1 mouse cellular context compared by ENCODE assay signal in genomic region chr5:86190290-86190689, GRCm38 (mm10).
TF ChIP-seq lines count a peak whose summit lies in the region.

No protein-coding gene starts in this region.

TF ChIP-seq in CH12.LX, 34 proteins besides CTCF, POLR2A, EP300 and RAD21 (continued from another document):
- no peak for TF ChIP-seq MAX (IDR thresholded peaks at IDR 0.05; ENCODE audit: low read length)
- no peak for TF ChIP-seq E2F4 (IDR thresholded peaks at IDR 0.05; ENCODE audit: insufficient replicate concordance, low read depth, low read length)
- no peak for TF ChIP-seq JUND (conservative IDR thresholded peaks at IDR 0.05; ENCODE audit: low read depth, low read length)
- no peak for TF ChIP-seq IRF4 (IDR thresholded peaks at IDR 0.05; ENCODE audit: low read depth, low read length)
- TF ChIP-seq KAT2A (IDR thresholded peaks at IDR 0.05; ENCODE audit: insufficient replicate concordance, low read length): no peak
- no peak for TF ChIP-seq MYC (IDR thresholded peaks at IDR 0.05; ENCODE audit: low read depth, low read length)
- no peak for TF ChIP-seq ETS1 (conservative IDR thresholded peaks at IDR 0.05; ENCODE audit: low read depth, low read length)
- TF ChIP-seq SMC3 (IDR thresholded peaks at IDR 0.05; ENCODE audit: low read depth, low read length): no peak
- no peak for TF ChIP-seq ELF1 (IDR thresholded peaks at IDR 0.05; ENCODE audit: low read depth, low read length)
- no peak for TF ChIP-seq UBTF (IDR thresholded peaks at IDR 0.05; ENCODE audit: low read depth, low read length)
- TF ChIP-seq JUN (IDR thresholded peaks at IDR 0.05; ENCODE audit: insufficient read depth, low read depth, low read length): no peak
